Mouse (Mus musculus): ENCODE measurements around the gene Aqp8.

Gene Aqp8

GRCm38 (mm10) chr7:123462070-123462501, at the start of gene Aqp8:
Gene Aqp8 (plus strand): TSS chr7:123462291.
- no peak for DNase-seq (ENCODE audit: low spot score)

DNA sequence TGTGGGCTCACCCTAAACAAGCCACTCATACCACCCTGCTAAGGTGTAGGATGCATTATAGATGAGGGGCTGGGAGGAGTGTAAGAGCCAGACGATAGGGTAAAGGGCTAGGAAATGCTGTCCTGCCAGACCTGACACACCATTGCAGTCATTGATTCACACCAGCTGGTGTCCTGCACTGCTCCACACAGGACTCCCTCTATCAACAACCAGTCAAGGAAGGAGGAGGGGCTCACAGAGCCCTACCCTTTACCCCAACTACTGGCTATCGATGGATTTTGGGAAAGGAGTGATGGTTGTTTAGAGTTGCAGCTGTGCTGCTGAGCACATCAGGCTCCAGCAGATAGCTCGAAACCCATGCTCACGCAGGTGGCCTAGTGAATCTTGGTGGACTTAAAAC, 45.3 kb upstream of the Aqp8 start:
- no peak for DNase-seq (ENCODE audit: low spot score)

DNA sequence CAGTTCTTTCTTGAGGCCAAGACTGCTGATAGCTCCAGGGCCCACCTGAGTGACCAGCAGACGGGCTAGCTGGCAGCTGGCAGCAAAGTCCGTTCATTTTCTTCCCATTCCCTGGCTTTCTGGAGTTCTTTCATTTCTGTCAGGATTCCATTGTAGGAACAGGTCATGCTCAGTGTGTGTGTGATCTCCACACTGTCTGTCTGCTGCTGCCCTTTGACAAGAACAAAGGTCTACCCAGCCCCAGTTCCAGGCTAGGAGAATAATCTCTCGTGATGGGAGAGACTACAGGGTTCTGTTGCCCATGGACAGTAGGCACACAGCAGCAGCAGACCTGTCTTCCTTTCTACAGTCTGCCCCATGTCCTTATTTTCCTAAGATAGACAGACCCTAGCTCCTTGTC, 44.4 kb upstream of the Aqp8 start:
- no peak for DNase-seq (ENCODE audit: low spot score)

DNA sequence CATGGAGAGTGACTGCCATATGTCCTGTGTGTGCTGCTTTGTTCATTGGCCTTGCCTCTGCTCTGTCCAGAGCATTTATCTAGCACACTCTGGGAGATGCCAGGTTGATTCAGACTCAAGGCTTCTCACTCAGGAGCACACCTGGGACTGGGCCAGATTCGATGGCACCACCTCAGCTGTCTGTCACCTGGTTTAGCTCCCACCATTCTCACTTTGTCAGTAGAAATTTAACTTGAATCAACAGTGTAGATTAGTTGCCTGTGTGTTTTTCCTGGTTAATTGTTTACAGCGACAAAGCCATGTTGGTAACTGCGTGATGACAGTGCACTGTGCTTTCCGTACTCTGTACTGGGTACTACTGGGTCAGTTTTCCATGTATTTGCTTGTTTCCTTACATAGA, 42.1 kb upstream of the Aqp8 start:
- DNase-seq (ENCODE audit: low spot score), result no peak

DNA sequence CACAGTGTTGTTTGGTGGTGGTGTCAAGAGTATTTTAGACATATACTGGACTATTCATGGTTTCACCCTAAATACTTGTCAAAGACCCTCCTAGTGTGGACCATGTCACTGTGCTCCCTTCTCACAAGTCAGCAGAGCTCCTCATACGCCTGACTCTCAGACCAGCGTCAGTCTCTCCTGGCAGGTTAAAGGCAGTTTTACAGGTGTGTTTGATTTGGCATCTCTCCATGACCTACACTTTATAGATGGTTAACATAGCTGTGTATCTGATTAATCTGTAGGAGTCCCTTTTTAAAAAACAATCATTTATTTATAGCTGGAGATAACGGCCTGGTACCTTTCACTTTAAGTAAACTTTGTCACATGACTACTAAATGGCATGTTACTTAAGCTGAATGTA, 40.1 kb upstream of the Aqp8 start:
- DNase-seq (ENCODE audit: low spot score), result no peak

DNA sequence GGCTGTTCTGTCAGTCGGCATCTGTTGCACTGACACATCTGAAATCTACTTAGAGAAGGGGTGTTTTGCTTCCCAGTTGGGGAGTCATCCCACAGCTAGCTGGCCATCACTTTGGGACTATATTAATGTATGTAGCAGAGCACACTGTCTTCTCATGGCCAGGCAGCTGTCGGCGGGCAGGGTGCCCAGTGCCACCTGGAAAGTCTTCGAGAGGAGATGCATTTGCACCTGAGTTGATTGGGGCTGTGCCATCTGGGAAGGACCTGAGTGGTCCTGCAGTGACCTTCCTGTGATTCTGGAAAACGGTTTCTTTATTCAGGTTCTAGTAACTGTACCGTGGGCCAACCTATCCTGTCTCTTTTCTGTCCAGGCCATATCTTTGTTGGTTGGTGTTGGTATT, 37.8 kb upstream of the Aqp8 start:
- DNase-seq (ENCODE audit: low spot score), result no peak

- no peak for DNase-seq (ENCODE audit: low spot score)
Measured at GRCm38 (mm10) chr7:123425134-123425757, 36.8 kb upstream of the Aqp8 start.

DNA sequence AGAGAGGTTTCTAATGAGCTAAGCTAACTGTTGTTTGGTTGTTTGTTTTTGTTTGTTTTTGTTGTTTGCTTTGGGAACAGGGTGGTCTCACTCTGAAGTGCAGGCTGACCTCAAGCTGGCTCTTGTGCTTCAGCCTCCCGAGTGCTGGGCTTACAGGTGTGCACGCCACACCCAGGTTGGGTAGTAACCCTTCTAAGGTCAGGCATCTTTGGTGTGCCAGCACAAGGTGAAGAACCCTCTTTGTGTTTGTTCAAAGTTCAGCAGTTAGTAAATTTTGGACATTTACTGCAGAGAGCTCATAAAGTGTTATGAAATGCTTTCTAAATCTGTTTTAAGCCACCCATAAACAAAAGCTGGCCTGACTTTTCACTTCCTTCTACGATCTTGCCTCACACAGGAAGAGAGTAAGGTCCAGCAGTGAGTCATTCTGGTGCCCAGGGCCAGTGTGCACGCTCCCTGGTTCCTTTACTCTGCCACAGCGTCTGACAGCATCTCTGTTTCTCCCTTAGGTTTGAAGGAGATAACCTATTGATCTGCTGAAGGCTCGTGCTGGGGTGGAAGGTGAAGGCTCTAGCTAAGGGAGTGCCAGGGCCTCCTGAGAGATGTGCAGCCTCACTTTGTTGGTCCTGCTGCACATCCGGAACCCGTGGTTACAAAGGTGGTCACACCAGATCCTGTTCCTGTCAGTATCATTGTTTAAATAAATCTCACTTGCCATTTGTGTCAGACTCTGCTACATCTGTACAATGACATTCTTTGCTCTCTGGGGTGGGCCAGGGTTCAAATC, 32.3 kb upstream of the Aqp8 start:
- DNase-seq (ENCODE audit: low spot score), result no peak

GRCm38 (mm10) chr7:123430411-123430705, 31.7 kb upstream of the Aqp8 start:
- no peak for DNase-seq (ENCODE audit: low spot score)

- DNase-seq (ENCODE audit: low spot score), result no peak
Measured at GRCm38 (mm10) chr7:123431206-123431605, 30.9 kb upstream of the Aqp8 start.

DNA sequence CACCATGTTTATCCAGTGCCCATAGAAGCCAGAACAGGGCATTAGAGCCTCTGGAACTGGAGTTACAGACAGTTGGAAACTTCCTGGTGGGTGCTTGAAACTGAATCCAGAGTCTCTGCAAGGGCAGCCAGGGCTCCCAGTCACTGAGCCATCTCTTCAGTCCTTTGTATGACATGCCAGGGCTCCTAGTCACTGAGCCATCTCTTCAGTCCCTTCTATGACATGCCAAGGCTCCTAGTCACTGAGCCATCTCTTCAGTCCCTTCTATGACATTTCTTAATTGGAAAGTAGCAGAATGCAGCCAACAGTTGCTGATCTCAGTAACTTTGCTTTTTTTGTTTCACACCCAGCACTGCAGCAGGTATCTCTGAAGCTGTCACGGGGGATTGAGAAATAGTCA, 20.0 kb upstream of the Aqp8 start:
- DNase-seq (ENCODE audit: low spot score), result no peak

DNA sequence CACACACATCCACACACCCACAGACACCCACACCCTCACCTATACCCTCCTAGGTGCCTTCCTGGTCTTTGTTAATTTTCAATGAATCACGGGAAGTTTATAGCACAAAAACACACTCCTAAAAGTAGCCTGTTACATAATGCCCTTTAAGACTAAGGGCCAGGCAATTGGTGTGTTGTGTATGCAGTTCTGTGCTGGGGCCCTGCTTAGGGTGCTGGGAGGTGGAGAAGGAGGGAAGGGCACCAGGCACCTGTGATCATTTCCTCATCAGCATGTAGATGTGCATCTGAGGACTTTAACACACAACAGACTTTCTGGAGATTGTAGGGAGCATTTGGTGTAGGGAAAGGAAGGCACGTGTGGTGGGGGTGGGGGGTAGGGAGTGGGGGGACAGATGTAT, 13.3 kb upstream of the Aqp8 start:
- DNase-seq (ENCODE audit: low spot score), result no peak

GRCm38 (mm10) chr7:123449676-123450075, 12.4 kb upstream of the Aqp8 start:
- no peak for DNase-seq (ENCODE audit: low spot score)

- no peak for DNase-seq (ENCODE audit: low spot score)
Measured at GRCm38 (mm10) chr7:123450515-123450914, 11.6 kb upstream of the Aqp8 start.

DNA sequence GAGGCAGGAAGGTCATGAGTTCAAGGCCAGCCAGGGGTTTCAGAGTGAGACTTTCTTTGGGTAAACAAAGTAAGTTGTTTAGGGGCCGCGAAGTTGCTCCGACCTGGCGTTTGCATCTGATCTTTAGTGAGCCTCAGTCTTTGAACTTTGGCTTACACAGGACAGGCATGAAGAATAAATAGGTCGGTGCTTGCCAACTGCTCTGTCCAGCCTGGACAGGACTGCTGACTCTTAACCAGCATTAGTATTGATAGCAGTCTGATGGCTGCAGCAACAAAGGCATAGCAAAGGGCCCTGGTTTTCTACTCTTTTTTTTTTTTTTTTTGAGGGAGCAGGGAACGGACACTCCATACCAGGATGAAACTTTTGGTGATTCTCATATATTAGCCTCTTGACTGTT, 9.5 kb upstream of the Aqp8 start:
- DNase-seq (ENCODE audit: low spot score), result no peak

DNA sequence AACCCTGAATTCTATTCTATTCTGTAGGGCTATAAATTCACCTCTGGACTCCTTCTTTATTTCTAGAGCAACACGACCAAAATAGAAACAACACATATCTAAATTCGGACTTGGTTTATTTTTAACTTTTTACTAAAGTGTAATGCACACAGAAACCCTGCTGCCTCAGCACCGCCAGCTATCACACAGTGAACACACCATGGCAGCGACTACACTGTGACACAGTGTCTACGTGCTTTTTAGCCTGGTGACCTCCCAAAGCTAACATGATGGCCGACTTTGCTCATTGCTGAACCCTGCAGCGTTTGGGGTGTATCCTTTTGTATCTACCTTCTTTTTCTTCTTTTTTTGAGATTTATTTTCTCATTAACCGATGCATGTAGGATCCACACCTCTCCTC, 9.0 kb upstream of the Aqp8 start:
- DNase-seq (ENCODE audit: low spot score), result no peak

DNA sequence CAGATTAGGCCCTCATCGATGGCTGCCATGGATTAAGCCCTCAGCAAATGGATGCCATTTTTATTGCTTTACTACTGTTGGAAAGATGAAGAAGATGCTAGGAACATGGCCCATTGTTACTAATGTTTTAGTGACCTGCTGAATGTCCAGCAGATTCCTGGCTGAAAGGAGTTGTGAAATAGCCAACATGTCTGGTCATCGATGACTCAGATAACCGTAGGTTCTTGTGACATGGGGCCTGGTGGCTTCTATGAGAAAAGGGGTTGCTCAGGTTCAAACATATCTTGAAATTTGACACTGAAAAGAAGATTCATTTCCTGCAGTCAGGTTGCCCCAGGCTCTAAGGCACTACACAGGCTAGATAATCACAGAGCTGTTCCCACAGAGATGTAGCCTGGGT, 7.0 kb upstream of the Aqp8 start:
- no peak for DNase-seq (ENCODE audit: low spot score)

DNA sequence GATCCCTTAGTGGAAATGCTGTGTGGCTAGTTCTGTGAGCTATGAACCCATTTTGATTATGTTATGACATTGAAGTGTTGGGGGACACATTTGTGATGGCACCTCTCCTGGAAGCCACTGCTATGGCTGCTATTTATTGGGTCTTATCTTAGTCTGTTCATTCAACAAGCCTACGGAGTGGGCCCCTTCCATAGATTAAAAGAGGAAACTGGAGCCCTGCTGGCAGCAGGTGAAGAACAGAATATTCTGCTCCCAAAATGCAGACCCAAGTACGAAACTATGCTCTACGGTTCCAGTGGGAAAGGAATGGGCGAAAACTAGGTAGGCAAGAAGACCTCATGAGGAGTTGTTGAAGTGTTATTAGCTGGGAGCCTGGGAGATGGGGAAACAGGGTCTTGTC, 3.8 kb upstream of the Aqp8 start:
- DNase-seq (ENCODE audit: low spot score), result no peak

GRCm38 (mm10) chr7:123459247-123459646, 2.8 kb upstream of the Aqp8 start:
- DNase-seq (ENCODE audit: low spot score), result no peak

GRCm38 (mm10) chr7:123461316-123461715, 775 bp upstream of the Aqp8 start:
- DNase-seq (ENCODE audit: low spot score), result no peak

GRCm38 (mm10) chr7:123463569-123463968, 1.5 kb downstream of the Aqp8 start:
- DNase-seq (ENCODE audit: low spot score), result no peak

- DNase-seq (ENCODE audit: low spot score), result peak; percentile 42
Measured at GRCm38 (mm10) chr7:123465692-123466387, 3.7 kb downstream of the Aqp8 start.

DNA sequence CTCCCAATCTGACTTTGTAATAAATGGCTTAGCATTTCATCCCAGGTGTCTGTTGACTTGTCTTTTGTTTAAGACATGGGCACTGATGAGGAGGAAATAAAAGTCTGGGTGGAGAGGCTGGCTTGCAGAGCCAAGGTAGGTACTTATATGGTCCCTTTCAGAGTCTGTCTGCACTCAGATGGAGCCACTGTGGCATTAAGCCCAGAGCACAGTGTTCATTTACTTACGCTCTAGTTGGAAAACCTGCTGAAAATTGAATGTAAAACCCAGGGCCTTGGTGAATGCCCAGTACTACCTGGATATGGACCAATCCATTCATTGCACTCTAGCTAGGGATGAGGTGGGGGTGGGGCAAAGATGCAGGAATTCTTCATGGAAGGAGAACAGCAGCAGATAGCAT, 5.9 kb downstream of the Aqp8 start:
- no peak for DNase-seq (ENCODE audit: low spot score)

DNA sequence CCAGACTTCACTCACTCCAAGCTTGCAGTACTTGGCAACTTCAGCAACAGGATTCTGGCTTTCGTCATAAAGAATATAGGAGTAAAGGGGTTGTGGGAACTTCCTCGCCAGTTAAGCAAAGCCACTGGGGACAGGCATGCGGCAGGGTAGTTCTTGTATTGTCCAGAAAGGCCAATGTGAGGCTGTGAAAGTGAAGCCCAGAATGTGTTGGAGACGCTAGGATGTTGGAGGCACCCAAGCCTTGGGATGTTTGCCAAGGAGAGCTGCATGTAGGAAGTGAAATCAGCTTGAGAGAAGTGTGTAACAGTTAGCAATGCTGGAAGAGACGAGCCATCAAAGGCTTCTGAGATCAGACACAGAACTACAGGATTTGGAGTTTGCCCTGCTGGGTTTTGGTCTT, 25.6 kb downstream of the Aqp8 start:
- DNase-seq (ENCODE audit: low spot score), result no peak
